Mouse (Mus musculus) heart, embryonic 14.5 days (tissue): Measurements from ENCODE around the gene Foxred1. TPM values are rescaled to one million over a fixed set of nuclear protein-coding genes. Genes with fewer than 3 reads are reported as not detected.
A peak's percentile ranks its signal among the peaks of the same experiment; 100 is the strongest.

ENCODE experiments used
- ATAC-seq: fragments of 200-750 bp; cut with Nextera tagmentation; 2 replicates; pipeline ENCODE4 v1.8.0; 2017; ENCODE audit warnings: low read depth, moderate TSS enrichment; ENCODE audit not compliant: insufficient number of reproducible peaks, insufficient read depth, low FRiP score
- H3K27ac ChIP-seq, 2 experiments: fragments of 200-500 bp in 1 of 2; fragments of 300-500 bp in 1 of 2; sonication (generic) in 1 of 2; replicated peaks in 1 of 2; 2 replicates each; pipeline ENCODE4 v1.5.1; 2012 to 2014; ENCODE audit warnings: low read depth in 2 of 2, low read length in 2 of 2, control low read depth in 1 of 2, mild to moderate bottlenecking in 1 of 2, mixed read lengths in 1 of 2; ENCODE audit not compliant: control insufficient read depth in 1 of 2, insufficient read depth in 1 of 2
- H3K27me3 ChIP-seq: fragments of 300-500 bp; sonication (generic); 2 replicates; pipeline ENCODE4 v1.6.1; 2014; ENCODE audit warnings: mild to moderate bottlenecking, low read length, control low read depth; ENCODE audit not compliant: control insufficient read depth, insufficient read depth
- H3K36me3 ChIP-seq: fragments of 300-500 bp; sonication (generic); 2 replicates; pipeline ENCODE4 v1.6.1; 2014; ENCODE audit warnings: mild to moderate bottlenecking, control low read depth, low read length, mixed read lengths; ENCODE audit not compliant: control insufficient read depth, insufficient read depth
- H3K4me1 ChIP-seq, 2 experiments: fragments of 200-500 bp in 1 of 2; fragments of 300-500 bp in 1 of 2; sonication (generic) in 1 of 2; 2 replicates each; pipeline ENCODE4 v1.6.1; 2012 to 2014; ENCODE audit warnings: low read length in 2 of 2, control low read depth in 1 of 2, mixed read lengths in 1 of 2; ENCODE audit not compliant: control insufficient read depth in 2 of 2, insufficient read depth in 2 of 2
- H3K4me2 ChIP-seq: fragments of 300-500 bp; sonication (generic); 2 replicates; pipeline ENCODE4 v1.6.1; 2014; ENCODE audit warnings: mild to moderate bottlenecking, low read length
- H3K4me3 ChIP-seq, 2 experiments: fragments of 200-500 bp in 1 of 2; fragments of 300-500 bp in 1 of 2; sonication (generic) in 1 of 2; 2 replicates each; pipeline ENCODE4 v1.5.1; 2012 to 2014; ENCODE audit warnings: low read length in 2 of 2, mild to moderate bottlenecking in 2 of 2, control low read depth in 1 of 2, low read depth in 1 of 2, moderate library complexity in 1 of 2; ENCODE audit not compliant: control insufficient read depth in 1 of 2, insufficient read depth in 1 of 2
- H3K9ac ChIP-seq: fragments of 300-500 bp; sonication (generic); 2 replicates; pipeline ENCODE4 v1.6.1; 2014; ENCODE audit warnings: mild to moderate bottlenecking, low read length
- H3K9me3 ChIP-seq: fragments of 300-500 bp; sonication (generic); 2 replicates; pipeline ENCODE4 v1.6.1; 2016; ENCODE audit warnings: low read length, control low read depth; ENCODE audit not compliant: control insufficient read depth
- WGBS: fragments of 180-500 bp; shearing (Covaris S2); extraction: QIAGEN DNeasy Blood & Tissue Kit; methylation state at CpG from one replicate; pipeline ENCODE4 v1.1.7; 2014; 5-methylcytosine and 5-hydroxymethylcytosine counted together
- polyA plus RNA-seq: library from polyadenylated mRNA; unstranded; fragments of >200 nt; fragmentation: Nextera tagmentation; extraction: Ambion mirVana; gene quantifications from 2 replicates; pipeline ENCODE4 v1.2.1, GENCODE M21; 2014

The Foxred1 gene
- polyA plus RNA-seq, 1 experiment from 2014 or later = 60.2 TPM

DNA sequence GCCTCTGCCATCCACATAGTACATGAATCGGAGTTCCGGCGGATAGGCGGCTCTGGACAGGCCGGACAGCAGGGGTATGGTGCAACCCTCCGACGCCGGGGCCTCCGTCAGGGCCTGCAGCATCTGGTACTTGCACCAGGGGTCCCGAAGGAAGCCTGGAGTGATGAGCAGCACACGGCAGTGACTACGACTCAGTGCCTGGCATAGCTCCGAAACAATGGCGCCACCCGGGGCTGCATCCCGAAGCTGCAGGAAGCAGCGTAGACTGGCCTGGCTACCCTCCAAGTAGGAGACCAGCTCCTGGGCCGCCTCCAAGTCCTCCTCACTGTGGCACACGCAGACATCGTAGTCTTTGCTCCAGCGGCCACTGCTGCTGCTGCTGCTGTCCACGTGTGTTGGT, 22.2 kb downstream of the Foxred1 start:
- H3K4me1 ChIP-seq = peaks cover 0 to 2% of the 10 kb centered on the region in 2 experiments; a peak in 1 of 4 replicates
- H3K27me3 ChIP-seq = no peaks in the 10 kb centered on the region
- H3K9ac ChIP-seq = no peak overlapping the region
- H3K4me3 ChIP-seq = no peak overlapping the region
- ATAC-seq = peak; percentile 60
- no peaks in the 10 kb centered on the region for H3K9me3 ChIP-seq
- H3K36me3 ChIP-seq = peaks cover 45% of the 10 kb centered on the region
- 0 out of 4 replicates have a peak overlapping the region, but pooled peaks of 1 of the 2 experiments have one; percentile 14 for H3K27ac ChIP-seq
- WGBS = 71% methylated on average over 22 of the region's 22 CpGs
- H3K4me2 ChIP-seq = no peak overlapping the region

DNA sequence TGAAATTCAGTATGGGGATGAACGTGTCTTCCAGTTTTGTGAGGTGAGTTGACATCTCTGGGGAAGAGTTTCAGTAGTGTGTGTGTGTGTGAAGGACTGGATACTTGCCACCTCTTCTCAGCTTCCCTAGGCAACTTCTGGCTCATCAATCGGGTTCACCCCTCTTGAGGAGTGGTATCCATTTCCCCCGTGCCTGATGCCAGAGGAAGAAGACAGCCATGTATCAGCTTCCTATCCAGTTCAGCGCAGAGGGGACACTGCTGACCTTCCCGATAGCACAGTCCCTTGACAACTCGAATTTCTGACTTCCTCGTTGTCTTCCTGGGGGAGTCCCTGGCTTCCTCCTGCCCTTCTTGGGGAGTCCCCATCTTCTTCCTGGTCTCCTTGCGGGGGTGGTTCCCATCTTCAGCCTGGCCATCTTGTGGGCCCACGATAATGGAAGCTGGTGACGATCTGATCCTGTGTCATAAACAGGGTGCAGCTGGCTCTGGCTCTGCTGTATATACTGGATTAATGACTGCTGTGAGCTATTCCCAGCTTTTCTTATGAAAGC, 23.4 kb downstream of the Foxred1 start:
- no peaks in the 10 kb centered on the region for H3K9me3 ChIP-seq
- H3K4me2 ChIP-seq = no peak overlapping the region
- H3K36me3 ChIP-seq = peaks cover 45% of the 10 kb centered on the region
- H3K27me3 ChIP-seq = no peaks in the 10 kb centered on the region
- 80% methylated on average over 10 of the region's 10 CpGs for WGBS
- ATAC-seq = no peak
- no peak overlapping the region for H3K9ac ChIP-seq
- no peak overlapping the region for H3K27ac ChIP-seq
- H3K4me3 ChIP-seq = no peak overlapping the region
- peaks cover 0 to 2% of the 10 kb centered on the region in 2 experiments; a peak in 1 of 4 replicates for H3K4me1 ChIP-seq

DNA sequence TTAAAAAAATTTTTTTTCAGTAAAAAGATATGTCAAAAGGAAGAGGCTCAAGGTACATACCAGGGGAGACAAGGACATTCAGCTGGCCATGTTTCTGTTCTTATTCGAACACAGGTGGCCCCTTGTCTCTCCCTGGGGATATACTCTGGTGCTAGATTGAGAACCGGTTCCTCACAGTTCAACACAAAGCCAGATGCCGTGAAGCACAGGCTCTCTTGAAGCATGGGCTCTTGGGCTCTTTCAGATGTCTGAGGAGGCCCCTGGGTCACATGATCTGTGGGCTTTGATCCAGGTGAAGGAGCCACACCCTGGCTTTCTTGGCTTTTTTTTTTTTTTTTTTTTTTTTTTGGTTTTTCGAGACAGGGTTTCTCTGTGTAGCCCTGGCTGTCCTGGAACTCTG, 24.4 kb downstream of the Foxred1 start:
- Histone ChIP-seq H3K4me1 (peaks cover 0 to 2% of the 10 kb centered on the region in 2 experiments; a peak in 1 of 4 replicates), H3K27ac (no peak overlapping the region), H3K4me2 (no peak overlapping the region), H3K4me3 (no peak overlapping the region), H3K36me3 (peaks cover 45% of the 10 kb centered on the region), H3K9me3 (no peaks in the 10 kb centered on the region), H3K27me3 (no peaks in the 10 kb centered on the region), H3K9ac (no peak overlapping the region)
- no peak for ATAC-seq
- 83% methylated on average over 3 of the region's 4 CpGs for WGBS

DNA sequence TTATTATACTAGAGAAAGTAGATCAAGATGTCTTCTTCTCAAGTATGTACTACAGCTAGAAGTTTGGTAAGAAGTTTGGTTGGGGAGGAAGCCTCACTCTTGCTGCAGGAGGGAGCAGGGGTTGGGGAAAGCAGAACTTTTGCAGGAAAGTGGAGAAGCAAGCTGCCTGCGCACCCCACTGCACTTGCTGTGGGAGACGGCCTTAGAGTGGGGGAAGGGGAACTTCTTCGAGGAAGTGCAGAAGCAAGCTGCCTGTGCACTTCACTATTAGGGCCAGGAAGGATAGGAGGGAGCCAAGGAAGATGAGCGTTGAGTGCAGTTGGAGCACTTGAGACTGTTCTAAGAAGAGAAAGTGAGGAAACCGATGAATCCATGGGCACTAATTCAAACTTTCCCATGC, 27.5 kb downstream of the Foxred1 start:
- no peak for ATAC-seq
- no peaks in the 10 kb centered on the region for H3K9me3 ChIP-seq
- H3K27ac ChIP-seq = no peak overlapping the region
- H3K9ac ChIP-seq = no peak overlapping the region
- H3K4me1 ChIP-seq = no peaks in the 10 kb centered on the region
- peaks cover 14% of the 10 kb centered on the region for H3K36me3 ChIP-seq
- WGBS = 66% methylated on average over 5 of the region's 5 CpGs
- H3K4me3 ChIP-seq = no peak overlapping the region
- H3K27me3 ChIP-seq = no peaks in the 10 kb centered on the region
- H3K4me2 ChIP-seq = no peak overlapping the region

- WGBS = 49% methylated on average over 2 of the region's 2 CpGs
- no peak for ATAC-seq
Observed at GRCm38 (mm10) chr9:35182832-35183231, 28.0 kb downstream of the Foxred1 start.

GRCm38 (mm10) chr9:35176124-35176659, 34.7 kb downstream of the Foxred1 start:
- H3K4me2 ChIP-seq = peak overlapping the region; percentile 92
- peak overlapping the region; percentile 64 to 80 for H3K4me3 ChIP-seq
- no peaks in the 10 kb centered on the region for H3K9me3 ChIP-seq
- peak overlapping the region; percentile 79; the same call in 1 of the 2 replicates for H3K9ac ChIP-seq
- no peak for ATAC-seq
- 42% methylated on average over 14 of the region's 14 CpGs for WGBS
- H3K4me1 ChIP-seq = peaks cover 0 to 7% of the 10 kb centered on the region in 2 experiments; a peak in 3 of 4 replicates
- H3K27ac ChIP-seq = no peak overlapping the region
- no peaks in the 10 kb centered on the region for H3K36me3 ChIP-seq
- H3K27me3 ChIP-seq = no peaks in the 10 kb centered on the region

More at GRCm38 (mm10) chr9:35182832-35183231, 28.0 kb downstream of the Foxred1 start:
- no peaks in the 10 kb centered on the region for H3K27me3 ChIP-seq
- H3K36me3 ChIP-seq = peaks cover 12% of the 10 kb centered on the region; the same call in 1 of the 2 replicates
- no peak overlapping the region for H3K4me3 ChIP-seq
- no peak overlapping the region for H3K4me2 ChIP-seq
- H3K27ac ChIP-seq = no peak overlapping the region
- H3K4me1 ChIP-seq = no peaks in the 10 kb centered on the region
- no peak overlapping the region for H3K9ac ChIP-seq
- H3K9me3 ChIP-seq = no peaks in the 10 kb centered on the region

GRCm38 (mm10) chr9:35175251-35176123, 35.4 kb downstream of the Foxred1 start, which contains the start of gene Dcps:
TSS of gene Dcps (minus strand) at chr9:35176061.
- Histone ChIP-seq H3K4me3 (peak within 1 kb of the TSS; percentile 64 to 80), H3K4me2 (peak within 1 kb of the TSS; percentile 92), H3K9ac (peak within 1 kb of the TSS; percentile 79), H3K27ac (peak within 1 kb of the TSS; percentile 85 to 91), H3K9me3 (no peaks in the 10 kb centered on the region), H3K36me3 (peaks cover 6% of the 10 kb centered on the region), H3K4me1 (peaks cover 0 to 7% of the 10 kb centered on the region in 2 experiments; a peak in 3 of 4 replicates), H3K27me3 (no peaks in the 10 kb centered on the region)
- ATAC-seq = peak; percentile 93
- under 1% methylated on average over 38 of the region's 38 CpGs for WGBS
